Mouse (Mus musculus) myocyte (in vitro differentiated cells): ENCODE data around the gene Ntn5. TPM values are rescaled to one million over a fixed set of nuclear protein-coding genes. Genes with fewer than 3 reads are reported as not detected.

ENCODE experiments used
- H3K27me3 ChIP-seq: one replicate; pipeline ENCODE4 v1.6.1; 2011; ENCODE audit not compliant: control insufficient read depth, insufficient read depth, insufficient read length
- H3K36me3 ChIP-seq: one replicate; pipeline ENCODE4 v1.6.1; 2011; ENCODE audit not compliant: control insufficient read depth, insufficient read depth
- H3K4me2 ChIP-seq: one replicate; pipeline ENCODE4 v1.6.1; 2011; ENCODE audit warnings: low read depth, control low read depth
- H3K4me3 ChIP-seq: one replicate; pipeline ENCODE4 v1.5.1; 2011; ENCODE audit warnings: mild to moderate bottlenecking, control low read depth, moderate library complexity
- H3K79me2 ChIP-seq: one replicate; pipeline ENCODE4 v1.6.1; 2011; ENCODE audit not compliant: control insufficient read depth, insufficient read depth
- H3ac ChIP-seq: one replicate; pipeline ENCODE4 v1.6.1; 2011; ENCODE audit not compliant: control insufficient read depth, insufficient read length
- CEBPB ChIP-seq: IDR thresholded peaks from 2 replicates; pipeline ENCODE4 v1.6.1; 2011; ENCODE audit warnings: mild to moderate bottlenecking, moderate library complexity; ENCODE audit not compliant: poor library complexity, insufficient read depth, severe bottlenecking
- E2F4 ChIP-seq: IDR thresholded peaks from one replicate; pipeline ENCODE4 v1.6.1; 2011; ENCODE audit warnings: mild to moderate bottlenecking, control low read depth, moderate library complexity; ENCODE audit not compliant: insufficient read depth
- MAX ChIP-seq: IDR thresholded peaks from one replicate; pipeline ENCODE4 v1.6.1; 2011; ENCODE audit warnings: low read depth, mild to moderate bottlenecking, control low read depth
- MYOD1 ChIP-seq, 3 experiments: IDR thresholded peaks; one replicate each; pipeline ENCODE4 v1.6.1; 2011; ENCODE audit warnings: control low read depth in 2 of 3, low read depth in 2 of 3, mild to moderate bottlenecking in 2 of 3, moderate library complexity in 1 of 3; ENCODE audit not compliant: insufficient read length in 2 of 3, control insufficient read depth in 1 of 3
- MYOG ChIP-seq, 3 experiments: IDR thresholded peaks; one replicate each; pipeline ENCODE4 v1.6.1; 2011; ENCODE audit warnings: control low read depth in 2 of 3, low read depth in 2 of 3, mild to moderate bottlenecking in 2 of 3; ENCODE audit not compliant: insufficient read length in 2 of 3, control insufficient read depth in 1 of 3, insufficient read depth in 1 of 3
- POLR2A ChIP-seq: IDR thresholded peaks from one replicate; pipeline ENCODE4 v1.6.1; 2011; ENCODE audit warnings: low read depth, mild to moderate bottlenecking, control low read depth, moderate library complexity; ENCODE audit not compliant: insufficient read length
- POLR2AphosphoS2 ChIP-seq: IDR thresholded peaks from one replicate; pipeline ENCODE4 v1.6.1; 2011; ENCODE audit warnings: low read depth, control low read depth; ENCODE audit not compliant: insufficient read length
- REST ChIP-seq: IDR thresholded peaks from one replicate; pipeline ENCODE4 v1.6.1; 2011; ENCODE audit warnings: mild to moderate bottlenecking, control low read depth, moderate library complexity; ENCODE audit not compliant: insufficient read depth, insufficient read length
- SRF ChIP-seq: IDR thresholded peaks from one replicate; pipeline ENCODE4 v1.6.1; 2011; ENCODE audit warnings: low read depth; ENCODE audit not compliant: control insufficient read depth, insufficient read length
- TCF12 ChIP-seq: IDR thresholded peaks from one replicate; pipeline ENCODE4 v1.6.1; 2011; ENCODE audit warnings: mild to moderate bottlenecking, control low read depth; ENCODE audit not compliant: poor library complexity, insufficient read depth, severe bottlenecking
- TCF3 ChIP-seq: IDR thresholded peaks from one replicate; pipeline ENCODE4 v1.6.1; 2011; ENCODE audit warnings: low read depth, control low read depth; ENCODE audit not compliant: insufficient read length
- USF1 ChIP-seq: IDR thresholded peaks from one replicate; pipeline ENCODE4 v1.6.1; 2011; ENCODE audit warnings: low read depth, mild to moderate bottlenecking, control low read depth, moderate library complexity
- polyA plus RNA-seq: library from polyadenylated mRNA; unstranded; fragments of >200 nt; fragmentation: generic; extraction: Trizol; gene quantifications from one replicate; pipeline ENCODE4 v1.2.1, GENCODE M21; 2012; ENCODE audit warnings: missing spikeins

The Ntn5 gene
- polyA plus RNA-seq, 1 experiment, result 3.6 TPM

GRCm38 (mm10) chr7:45726419-45726818 is 42.6 kb downstream of the Ntn5 start:
- Histone ChIP-seq H3K4me3 (no peak overlapping the region), H3K36me3 (no peaks in the 10 kb centered on the region), H3ac (no peak overlapping the region), H3K4me2 (no peak overlapping the region), H3K27me3 (no peaks in the 10 kb centered on the region), H3K79me2 (no peaks in the 10 kb centered on the region)
- TF ChIP-seq TCF12 (no peak), MYOG (IDR thresholded peaks at IDR 0.05; ENCODE audit: control insufficient read depth in 1 of 3, insufficient read depth in 1 of 3, insufficient read length in 2 of 3, low read depth in 2 of 3) (no peak), CEBPB (no peak), MAX (no peak), USF1 (no peak), POLR2AphosphoS2 (no peak), REST (no peak), MYOD1 (IDR thresholded peaks at IDR 0.05; ENCODE audit: control insufficient read depth in 1 of 3, insufficient read length in 2 of 3, low read depth in 2 of 3) (no peak), TCF3 (no peak), POLR2A (no peak), SRF (no peak), E2F4 (no peak)

GRCm38 (mm10) chr7:45727625-45728024 is 43.8 kb downstream of the Ntn5 start:
- TF ChIP-seq MYOD1 (IDR thresholded peaks at IDR 0.05; ENCODE audit: control insufficient read depth in 1 of 3, insufficient read length in 2 of 3, low read depth in 2 of 3), result no peak
- no peak for TF ChIP-seq REST
- TF ChIP-seq MYOG (IDR thresholded peaks at IDR 0.05; ENCODE audit: control insufficient read depth in 1 of 3, insufficient read depth in 1 of 3, insufficient read length in 2 of 3, low read depth in 2 of 3), result no peak
- TF ChIP-seq POLR2AphosphoS2, result no peak
- TF ChIP-seq E2F4, result no peak
- TF ChIP-seq USF1, result no peak
- no peak for TF ChIP-seq TCF12
- no peak for TF ChIP-seq SRF
- no peak for TF ChIP-seq POLR2A
- no peak for TF ChIP-seq CEBPB
- TF ChIP-seq TCF3, result no peak
- TF ChIP-seq MAX, result no peak
- no peak overlapping the region for H3K4me2 ChIP-seq
- H3K27me3 ChIP-seq, result no peaks in the 10 kb centered on the region
- no peak overlapping the region for H3ac ChIP-seq
- no peaks in the 10 kb centered on the region for H3K79me2 ChIP-seq
- H3K36me3 ChIP-seq, result no peaks in the 10 kb centered on the region
- no peak overlapping the region for H3K4me3 ChIP-seq

- TF ChIP-seq TCF12 (no peak), POLR2AphosphoS2 (peak; percentile 7)
- Histone ChIP-seq H3K36me3 (no peaks in the 10 kb centered on the region), H3K79me2 (no peaks in the 10 kb centered on the region), H3ac (no peak overlapping the region), H3K27me3 (no peaks in the 10 kb centered on the region), H3K4me3 (no peak overlapping the region), H3K4me2 (no peak overlapping the region)
Observed at GRCm38 (mm10) chr7:45730727-45731431, 47.1 kb downstream of the Ntn5 start.

GRCm38 (mm10) chr7:45733477-45733876 is 49.7 kb downstream of the Ntn5 start:
- no peak overlapping the region for H3K4me3 ChIP-seq
- no peak for TF ChIP-seq MYOD1 (IDR thresholded peaks at IDR 0.05; ENCODE audit: control insufficient read depth in 1 of 3, insufficient read length in 2 of 3, low read depth in 2 of 3)
- TF ChIP-seq USF1, result no peak
- no peak for TF ChIP-seq MYOG (IDR thresholded peaks at IDR 0.05; ENCODE audit: control insufficient read depth in 1 of 3, insufficient read depth in 1 of 3, insufficient read length in 2 of 3, low read depth in 2 of 3)
- no peak for TF ChIP-seq E2F4
- no peak for TF ChIP-seq REST
- TF ChIP-seq SRF, result no peak
- TF ChIP-seq TCF3, result no peak
- TF ChIP-seq POLR2AphosphoS2, result no peak
- TF ChIP-seq POLR2A, result no peak
- no peak for TF ChIP-seq MAX
- TF ChIP-seq TCF12, result no peak
- TF ChIP-seq CEBPB, result no peak
- no peaks in the 10 kb centered on the region for H3K36me3 ChIP-seq
- H3K79me2 ChIP-seq, result no peaks in the 10 kb centered on the region
- H3ac ChIP-seq, result no peak overlapping the region
- H3K4me2 ChIP-seq, result no peak overlapping the region
- H3K27me3 ChIP-seq, result no peaks in the 10 kb centered on the region

- H3K4me2 ChIP-seq, result no peak overlapping the region
- no peak for TF ChIP-seq USF1
- no peak for TF ChIP-seq SRF
- no peak for TF ChIP-seq POLR2A
- no peak for TF ChIP-seq E2F4
- no peak for TF ChIP-seq MYOG (IDR thresholded peaks at IDR 0.05; ENCODE audit: control insufficient read depth in 1 of 3, insufficient read depth in 1 of 3, insufficient read length in 2 of 3, low read depth in 2 of 3)
- TF ChIP-seq REST, result no peak
- TF ChIP-seq MYOD1 (IDR thresholded peaks at IDR 0.05; ENCODE audit: control insufficient read depth in 1 of 3, insufficient read length in 2 of 3, low read depth in 2 of 3), result no peak
- no peaks in the 10 kb centered on the region for H3K36me3 ChIP-seq
- H3K27me3 ChIP-seq, result no peaks in the 10 kb centered on the region
- H3ac ChIP-seq, result no peak overlapping the region
- H3K4me3 ChIP-seq, result no peak overlapping the region
- no peaks in the 10 kb centered on the region for H3K79me2 ChIP-seq
Observed at GRCm38 (mm10) chr7:45739162-45739763, 55.4 kb downstream of the Ntn5 start.
